Mouse (Mus musculus): ENCODE measurements around the gene Fli1. TPM values are rescaled to one million over a fixed set of nuclear protein-coding genes. Genes with fewer than 3 reads are reported as not detected.

Gene Fli1
- polyA plus RNA-seq, 1 experiment = 11.7 TPM

- Histone ChIP-seq H3K27ac (replicated peaks; ENCODE audit: low read depth, low read length) (no peak overlapping the region), H3K4me1 (ENCODE audit: control insufficient read depth, insufficient read depth, insufficient read length, low read length) (peaks cover 45% of the 10 kb centered on the region), H3K4me3 (ENCODE audit: insufficient read depth, low read depth, low read length) (no peak overlapping the region)
Observed at GRCm38 (mm10) chr9:32489315-32489714, 53.3 kb downstream of the Fli1 start.

DNA sequence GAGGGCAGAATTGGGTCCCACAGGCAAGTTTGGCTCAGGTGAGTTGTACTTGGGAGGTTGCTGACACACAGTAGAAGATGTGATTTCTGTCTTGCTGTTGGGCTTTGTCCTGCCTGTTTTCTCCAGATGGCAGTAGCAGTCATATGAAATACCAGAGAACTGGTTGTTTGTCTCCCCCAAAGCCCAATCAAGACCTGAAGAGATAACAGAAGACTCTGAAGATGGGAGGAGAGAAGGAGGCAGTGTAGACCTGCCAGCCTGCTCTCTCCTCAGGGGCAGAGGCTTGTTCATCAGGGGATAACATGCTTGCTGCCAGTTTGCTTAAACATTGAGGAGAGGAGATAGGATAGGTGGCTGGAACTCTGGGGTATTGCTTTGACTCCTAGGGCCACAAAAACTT lies 54.0 kb downstream of the Fli1 start:
- Histone ChIP-seq H3K4me1 (ENCODE audit: control insufficient read depth, insufficient read depth, insufficient read length, low read length) (peaks cover 46% of the 10 kb centered on the region), H3K27ac (replicated peaks; ENCODE audit: low read depth, low read length) (peak overlapping the region; percentile 27; the same call in 1 of the 2 replicates)

DNA sequence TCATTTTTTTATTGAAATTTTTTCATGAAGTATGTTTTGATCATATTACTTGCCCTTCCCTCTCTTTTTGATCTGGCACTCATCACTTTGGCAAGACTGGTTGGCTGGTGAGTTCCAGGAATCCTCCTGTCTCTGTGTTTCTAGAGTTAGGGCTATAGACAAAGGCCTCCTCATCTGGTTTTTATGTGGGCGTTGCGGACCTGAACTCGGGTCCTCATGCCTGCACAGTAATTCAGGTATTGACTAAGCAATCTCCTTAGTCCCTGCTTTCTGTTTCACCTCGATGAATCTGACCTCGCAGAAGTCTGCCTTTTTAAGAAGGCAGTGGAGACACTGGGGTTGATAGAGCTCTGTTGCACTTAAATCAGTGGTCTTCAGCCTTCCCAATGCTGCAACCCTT lies 54.8 kb downstream of the Fli1 start:
- peaks cover 44% of the 10 kb centered on the region for H3K4me1 ChIP-seq (ENCODE audit: control insufficient read depth, insufficient read depth, insufficient read length, low read length)
- H3K4me3 ChIP-seq (ENCODE audit: insufficient read depth, low read depth, low read length) = no peak overlapping the region
- peak overlapping the region; percentile 24; the same call in 1 of the 2 replicates for H3K27ac ChIP-seq (replicated peaks; ENCODE audit: low read depth, low read length)

More for the DNA sequence above, 54.0 kb downstream of the Fli1 start:
- no peak overlapping the region for H3K4me3 ChIP-seq (ENCODE audit: insufficient read depth, low read depth, low read length)

DNA sequence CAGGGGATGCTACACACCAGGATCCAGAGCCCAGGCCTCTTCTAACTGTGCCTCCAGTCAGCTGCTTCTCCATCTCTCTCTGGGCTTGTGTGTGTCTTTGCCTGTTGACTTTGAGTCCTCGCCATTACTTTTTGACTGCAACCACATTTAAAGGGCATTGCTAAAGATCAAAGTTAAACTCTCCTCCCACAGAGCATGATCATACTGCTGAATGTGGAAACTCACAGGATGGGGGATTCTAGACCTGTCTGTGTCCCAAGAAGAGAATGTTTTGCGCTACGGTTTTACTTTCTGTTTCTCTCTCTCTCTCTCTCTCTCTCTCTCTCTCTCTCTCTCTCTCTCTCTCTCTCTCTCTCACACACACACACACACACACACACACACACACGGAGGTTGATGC lies 55.3 kb downstream of the Fli1 start:
- peaks cover 45% of the 10 kb centered on the region for H3K4me1 ChIP-seq (ENCODE audit: control insufficient read depth, insufficient read depth, insufficient read length, low read length)
- H3K27ac ChIP-seq (replicated peaks; ENCODE audit: low read depth, low read length) = 0 out of 2 replicates have a peak overlapping the region, but pooled peaks have one; percentile 12
- no peak overlapping the region for H3K4me3 ChIP-seq (ENCODE audit: insufficient read depth, low read depth, low read length)

DNA sequence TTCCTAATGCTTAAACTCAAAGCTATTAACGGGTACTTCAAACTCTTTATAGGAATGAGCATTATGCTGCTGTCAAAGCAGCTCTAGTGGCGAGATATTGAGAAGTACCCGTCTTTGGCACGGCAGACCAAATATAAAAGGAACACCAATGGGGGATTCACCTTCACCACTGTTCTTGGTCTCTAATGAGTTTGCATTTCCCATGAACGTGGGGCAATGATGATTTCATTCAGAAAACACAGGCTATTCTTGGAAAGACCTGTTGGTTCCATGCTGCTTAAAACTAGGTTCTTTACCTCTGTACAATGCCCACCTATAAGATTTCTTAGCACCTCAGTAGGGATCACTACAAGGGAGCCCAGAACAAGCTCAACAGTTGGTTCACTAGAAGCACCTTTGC lies 62.2 kb downstream of the Fli1 start:
- Histone ChIP-seq H3K4me1 (ENCODE audit: control insufficient read depth, insufficient read depth, insufficient read length, low read length) (peaks cover 53% of the 10 kb centered on the region), H3K4me3 (ENCODE audit: insufficient read depth, low read depth, low read length) (no peak overlapping the region), H3K27ac (replicated peaks; ENCODE audit: low read depth, low read length) (no peak overlapping the region)

DNA sequence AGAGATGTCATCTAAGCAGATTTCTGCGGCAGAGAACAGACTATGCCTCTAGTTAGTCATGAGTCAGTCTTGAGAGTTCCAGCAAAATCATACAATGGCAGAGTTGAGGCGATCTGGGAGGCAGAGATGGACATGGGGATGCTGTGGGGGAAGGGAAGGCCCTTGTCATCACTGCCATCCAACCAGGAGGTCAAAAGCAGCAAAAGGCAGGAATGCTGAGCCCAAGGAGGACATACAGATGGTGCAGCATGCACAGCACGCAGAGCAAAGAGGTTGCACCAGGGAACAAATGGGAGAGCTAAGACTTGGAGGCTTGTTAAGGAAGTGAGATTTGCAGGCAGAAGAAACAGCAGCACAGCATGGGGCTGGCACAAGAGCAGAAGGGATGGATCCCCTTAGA lies 63.9 kb downstream of the Fli1 start:
- no peak overlapping the region for H3K4me3 ChIP-seq (ENCODE audit: insufficient read depth, low read depth, low read length)
- peak overlapping the region; percentile 19 for H3K27ac ChIP-seq (replicated peaks; ENCODE audit: low read depth, low read length)
- peaks cover 47% of the 10 kb centered on the region for H3K4me1 ChIP-seq (ENCODE audit: control insufficient read depth, insufficient read depth, insufficient read length, low read length)

DNA sequence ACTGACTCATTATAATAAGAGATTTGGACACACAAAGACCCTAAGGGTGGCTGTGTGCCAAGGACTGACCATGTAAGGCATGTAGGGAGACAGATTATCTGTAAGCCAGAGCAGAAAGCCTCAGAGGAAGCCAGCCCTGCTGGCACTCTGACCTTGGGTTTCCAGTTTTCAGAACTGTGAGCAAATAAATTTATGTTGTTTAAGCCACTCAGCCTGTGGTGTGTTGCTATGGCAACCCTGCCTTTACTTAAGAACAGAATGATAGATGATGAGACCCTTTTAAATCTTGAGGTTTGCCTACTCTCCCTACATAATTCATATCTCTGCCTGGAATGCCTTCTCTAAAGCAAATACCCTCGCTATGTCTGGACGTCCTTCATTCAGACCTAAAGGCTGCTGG lies 64.6 kb downstream of the Fli1 start:
- Histone ChIP-seq H3K4me3 (ENCODE audit: insufficient read depth, low read depth, low read length) (no peak overlapping the region), H3K4me1 (ENCODE audit: control insufficient read depth, insufficient read depth, insufficient read length, low read length) (peaks cover 46% of the 10 kb centered on the region), H3K27ac (replicated peaks; ENCODE audit: low read depth, low read length) (peak overlapping the region; percentile 40)

- Histone ChIP-seq H3K4me1 (ENCODE audit: control insufficient read depth, insufficient read depth, insufficient read length, low read length) (peaks cover 36% of the 10 kb centered on the region), H3K27ac (replicated peaks; ENCODE audit: low read depth, low read length) (0 out of 2 replicates have a peak overlapping the region, but pooled peaks have one; percentile 2), H3K4me3 (ENCODE audit: insufficient read depth, low read depth, low read length) (no peak overlapping the region)
Observed at GRCm38 (mm10) chr9:32476604-32477003, 66.1 kb downstream of the Fli1 start.

DNA sequence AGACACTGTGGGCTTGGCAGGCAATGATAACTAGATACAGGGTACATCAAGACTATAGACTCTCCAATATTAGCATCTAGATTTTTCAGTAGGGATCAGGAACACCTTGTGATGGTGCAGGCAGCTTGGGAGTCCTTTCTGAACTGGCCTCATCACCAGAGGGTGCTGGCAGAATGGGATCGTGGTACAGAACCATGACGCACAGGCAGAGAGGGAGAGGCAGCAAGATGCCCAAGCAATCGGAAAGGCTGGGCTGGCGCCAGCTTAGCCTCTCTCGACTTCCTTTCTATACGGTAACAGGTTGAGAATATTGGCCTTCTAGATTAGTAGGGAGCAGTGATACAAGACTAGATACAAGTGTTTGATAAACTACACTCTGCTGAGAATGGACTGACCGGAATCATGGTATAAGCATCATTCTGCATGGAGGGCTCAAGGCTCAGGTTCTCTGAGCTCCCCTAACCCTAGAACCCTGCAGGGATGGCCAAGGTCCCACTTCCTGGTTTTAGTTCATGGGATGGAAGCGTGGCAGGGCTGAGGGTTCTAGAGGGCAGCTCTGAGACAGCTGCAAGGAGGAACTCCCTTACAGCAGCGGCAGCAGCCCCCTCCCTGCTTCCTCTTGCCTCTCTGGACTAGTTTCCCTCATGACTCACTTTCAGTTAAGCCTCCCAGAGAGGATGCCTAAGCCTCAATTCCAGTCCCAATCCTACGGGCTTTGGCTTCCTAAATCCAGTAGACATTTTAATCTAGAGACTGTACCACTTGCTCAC lies 67.9 kb downstream of the Fli1 start:
- H3K4me3 ChIP-seq (ENCODE audit: insufficient read depth, low read depth, low read length) = no peak overlapping the region
- peaks cover 36% of the 10 kb centered on the region for H3K4me1 ChIP-seq (ENCODE audit: control insufficient read depth, insufficient read depth, insufficient read length, low read length)
- H3K27ac ChIP-seq (replicated peaks; ENCODE audit: low read depth, low read length) = peak overlapping the region; percentile 51

DNA sequence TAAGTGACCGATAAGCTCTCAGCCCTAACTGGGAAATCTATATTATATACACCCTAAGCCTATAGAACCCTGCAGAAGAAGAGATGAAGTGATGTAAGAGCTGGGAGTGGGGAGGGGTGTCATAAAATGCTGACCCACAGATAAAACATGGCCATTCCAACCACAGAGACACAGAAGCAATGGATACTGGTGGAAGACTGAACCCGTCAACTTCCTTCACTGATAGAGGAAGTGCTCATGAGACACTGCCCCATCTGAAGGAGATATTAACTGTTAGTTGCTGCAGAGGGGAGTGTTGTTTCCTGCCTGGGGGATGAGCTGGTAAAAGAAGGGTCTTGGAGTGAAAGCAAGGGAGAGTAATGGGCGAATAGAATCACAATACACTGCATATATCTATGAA lies 70.3 kb downstream of the Fli1 start:
- Histone ChIP-seq H3K4me3 (ENCODE audit: insufficient read depth, low read depth, low read length) (no peak overlapping the region), H3K27ac (replicated peaks; ENCODE audit: low read depth, low read length) (no peak overlapping the region; the same call in 1 of the 2 replicates), H3K4me1 (ENCODE audit: control insufficient read depth, insufficient read depth, insufficient read length, low read length) (peaks cover 27% of the 10 kb centered on the region)

- H3K4me1 ChIP-seq (ENCODE audit: control insufficient read depth, insufficient read depth, insufficient read length, low read length) = peaks cover 18% of the 10 kb centered on the region
- H3K4me3 ChIP-seq (ENCODE audit: insufficient read depth, low read depth, low read length) = no peak overlapping the region
- no peak overlapping the region for H3K27ac ChIP-seq (replicated peaks; ENCODE audit: low read depth, low read length)
Observed at GRCm38 (mm10) chr9:32469123-32469751, 73.4 kb downstream of the Fli1 start.

- Histone ChIP-seq H3K4me1 (ENCODE audit: control insufficient read depth, insufficient read depth, insufficient read length, low read length) (peaks cover 18% of the 10 kb centered on the region), H3K27ac (replicated peaks; ENCODE audit: low read depth, low read length) (no peak overlapping the region), H3K4me3 (ENCODE audit: insufficient read depth, low read depth, low read length) (no peak overlapping the region)
Observed at GRCm38 (mm10) chr9:32468313-32468712, 74.3 kb downstream of the Fli1 start.

GRCm38 (mm10) chr9:32467443-32467842 lies 75.2 kb downstream of the Fli1 start:
- H3K27ac ChIP-seq (replicated peaks; ENCODE audit: low read depth, low read length) = no peak overlapping the region
- H3K4me3 ChIP-seq (ENCODE audit: insufficient read depth, low read depth, low read length) = no peak overlapping the region
- peaks cover 18% of the 10 kb centered on the region for H3K4me1 ChIP-seq (ENCODE audit: control insufficient read depth, insufficient read depth, insufficient read length, low read length)

GRCm38 (mm10) chr9:32466861-32467260 lies 75.8 kb downstream of the Fli1 start:
- no peak overlapping the region for H3K4me3 ChIP-seq (ENCODE audit: insufficient read depth, low read depth, low read length)
- H3K4me1 ChIP-seq (ENCODE audit: control insufficient read depth, insufficient read depth, insufficient read length, low read length) = peaks cover 18% of the 10 kb centered on the region
- no peak overlapping the region for H3K27ac ChIP-seq (replicated peaks; ENCODE audit: low read depth, low read length)

- H3K4me1 ChIP-seq (ENCODE audit: control insufficient read depth, insufficient read depth, insufficient read length, low read length) = no peaks in the 10 kb centered on the region
- no peak overlapping the region for H3K27ac ChIP-seq (replicated peaks; ENCODE audit: low read depth, low read length)
- no peak overlapping the region for H3K4me3 ChIP-seq (ENCODE audit: insufficient read depth, low read depth, low read length)
Observed at GRCm38 (mm10) chr9:32456707-32457106, 86.0 kb downstream of the Fli1 start.

- Histone ChIP-seq H3K4me1 (ENCODE audit: control insufficient read depth, insufficient read depth, insufficient read length, low read length) (no peaks in the 10 kb centered on the region; the same call in 1 of the 2 replicates), H3K27ac (replicated peaks; ENCODE audit: low read depth, low read length) (no peak overlapping the region), H3K4me3 (ENCODE audit: insufficient read depth, low read depth, low read length) (no peak overlapping the region)
Observed at GRCm38 (mm10) chr9:32450161-32450560, 92.5 kb downstream of the Fli1 start.
